Mouse (Mus musculus) myocyte (in vitro differentiated cells): ENCODE measurements around the gene Ets1. TPM values are rescaled to one million over a fixed set of nuclear protein-coding genes. Genes with fewer than 3 reads are reported as not detected.

ENCODE experiments used
- H3K27me3 ChIP-seq: one replicate; pipeline ENCODE4 v1.6.1; 2011; ENCODE audit not compliant: control insufficient read depth, insufficient read depth, insufficient read length
- H3K36me3 ChIP-seq: one replicate; pipeline ENCODE4 v1.6.1; 2011; ENCODE audit not compliant: control insufficient read depth, insufficient read depth
- H3K4me2 ChIP-seq: one replicate; pipeline ENCODE4 v1.6.1; 2011; ENCODE audit warnings: low read depth, control low read depth
- H3K4me3 ChIP-seq: one replicate; pipeline ENCODE4 v1.5.1; 2011; ENCODE audit warnings: mild to moderate bottlenecking, control low read depth, moderate library complexity
- H3K79me2 ChIP-seq: one replicate; pipeline ENCODE4 v1.6.1; 2011; ENCODE audit not compliant: control insufficient read depth, insufficient read depth
- H3ac ChIP-seq: one replicate; pipeline ENCODE4 v1.6.1; 2011; ENCODE audit not compliant: control insufficient read depth, insufficient read length
- CEBPB ChIP-seq: IDR thresholded peaks from 2 replicates; pipeline ENCODE4 v1.6.1; 2011; ENCODE audit warnings: mild to moderate bottlenecking, moderate library complexity; ENCODE audit not compliant: poor library complexity, insufficient read depth, severe bottlenecking
- E2F4 ChIP-seq: IDR thresholded peaks from one replicate; pipeline ENCODE4 v1.6.1; 2011; ENCODE audit warnings: mild to moderate bottlenecking, control low read depth, moderate library complexity; ENCODE audit not compliant: insufficient read depth
- MAX ChIP-seq: IDR thresholded peaks from one replicate; pipeline ENCODE4 v1.6.1; 2011; ENCODE audit warnings: low read depth, mild to moderate bottlenecking, control low read depth
- MYOD1 ChIP-seq, 3 experiments: IDR thresholded peaks; one replicate each; pipeline ENCODE4 v1.6.1; 2011; ENCODE audit warnings: control low read depth in 2 of 3, low read depth in 2 of 3, mild to moderate bottlenecking in 2 of 3, moderate library complexity in 1 of 3; ENCODE audit not compliant: insufficient read length in 2 of 3, control insufficient read depth in 1 of 3
- MYOG ChIP-seq, 3 experiments: IDR thresholded peaks; one replicate each; pipeline ENCODE4 v1.6.1; 2011; ENCODE audit warnings: control low read depth in 2 of 3, low read depth in 2 of 3, mild to moderate bottlenecking in 2 of 3; ENCODE audit not compliant: insufficient read length in 2 of 3, control insufficient read depth in 1 of 3, insufficient read depth in 1 of 3
- POLR2A ChIP-seq: IDR thresholded peaks from one replicate; pipeline ENCODE4 v1.6.1; 2011; ENCODE audit warnings: low read depth, mild to moderate bottlenecking, control low read depth, moderate library complexity; ENCODE audit not compliant: insufficient read length
- POLR2AphosphoS2 ChIP-seq: IDR thresholded peaks from one replicate; pipeline ENCODE4 v1.6.1; 2011; ENCODE audit warnings: low read depth, control low read depth; ENCODE audit not compliant: insufficient read length
- REST ChIP-seq: IDR thresholded peaks from one replicate; pipeline ENCODE4 v1.6.1; 2011; ENCODE audit warnings: mild to moderate bottlenecking, control low read depth, moderate library complexity; ENCODE audit not compliant: insufficient read depth, insufficient read length
- SRF ChIP-seq: IDR thresholded peaks from one replicate; pipeline ENCODE4 v1.6.1; 2011; ENCODE audit warnings: low read depth; ENCODE audit not compliant: control insufficient read depth, insufficient read length
- TCF12 ChIP-seq: IDR thresholded peaks from one replicate; pipeline ENCODE4 v1.6.1; 2011; ENCODE audit warnings: mild to moderate bottlenecking, control low read depth; ENCODE audit not compliant: poor library complexity, insufficient read depth, severe bottlenecking
- TCF3 ChIP-seq: IDR thresholded peaks from one replicate; pipeline ENCODE4 v1.6.1; 2011; ENCODE audit warnings: low read depth, control low read depth; ENCODE audit not compliant: insufficient read length
- USF1 ChIP-seq: IDR thresholded peaks from one replicate; pipeline ENCODE4 v1.6.1; 2011; ENCODE audit warnings: low read depth, mild to moderate bottlenecking, control low read depth, moderate library complexity
- polyA plus RNA-seq: library from polyadenylated mRNA; unstranded; fragments of >200 nt; fragmentation: generic; extraction: Trizol; gene quantifications from one replicate; pipeline ENCODE4 v1.2.1, GENCODE M21; 2012; ENCODE audit warnings: missing spikeins

Ets1 gene
- polyA plus RNA-seq, 1 experiment = 5.4 TPM

DNA sequence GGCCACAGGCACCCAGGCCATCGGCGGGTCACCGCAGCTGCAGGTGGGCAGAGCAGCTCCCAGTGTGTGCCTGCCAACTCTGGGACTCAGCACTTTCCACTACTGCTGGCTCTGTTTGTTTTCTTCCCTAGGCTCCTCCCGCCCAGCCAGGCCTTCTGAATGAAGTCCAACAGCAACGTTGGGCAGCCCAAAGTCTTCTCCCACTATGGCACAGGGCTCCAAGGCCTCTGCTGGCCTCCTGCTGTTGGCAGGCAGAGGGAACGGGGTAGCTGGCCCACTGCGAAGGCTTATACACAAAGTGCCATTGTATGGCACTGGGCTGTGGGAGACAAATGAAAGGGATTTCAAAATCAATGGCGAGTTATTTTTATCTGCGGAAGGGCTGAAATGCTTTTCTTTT lies 128.4 kb downstream of the Ets1 start:
- TF ChIP-seq USF1 = no peak
- TF ChIP-seq MAX = no peak
- no peak for TF ChIP-seq TCF3
- TF ChIP-seq POLR2A = no peak
- TF ChIP-seq SRF = no peak
- no peak for TF ChIP-seq MYOD1 (IDR thresholded peaks at IDR 0.05; ENCODE audit: control insufficient read depth in 1 of 3, insufficient read length in 2 of 3, low read depth in 2 of 3)
- TF ChIP-seq MYOG (IDR thresholded peaks at IDR 0.05; ENCODE audit: control insufficient read depth in 1 of 3, insufficient read depth in 1 of 3, insufficient read length in 2 of 3, low read depth in 2 of 3) = no peak
- TF ChIP-seq POLR2AphosphoS2 = no peak
- TF ChIP-seq CEBPB = no peak
- TF ChIP-seq E2F4 = no peak
- no peak for TF ChIP-seq TCF12
- TF ChIP-seq REST = no peak
- no peaks in the 10 kb centered on the region for H3K27me3 ChIP-seq
- no peak overlapping the region for H3ac ChIP-seq
- H3K4me2 ChIP-seq = no peak overlapping the region
- H3K4me3 ChIP-seq = no peak overlapping the region
- H3K79me2 ChIP-seq = no peaks in the 10 kb centered on the region
- no peaks in the 10 kb centered on the region for H3K36me3 ChIP-seq

DNA sequence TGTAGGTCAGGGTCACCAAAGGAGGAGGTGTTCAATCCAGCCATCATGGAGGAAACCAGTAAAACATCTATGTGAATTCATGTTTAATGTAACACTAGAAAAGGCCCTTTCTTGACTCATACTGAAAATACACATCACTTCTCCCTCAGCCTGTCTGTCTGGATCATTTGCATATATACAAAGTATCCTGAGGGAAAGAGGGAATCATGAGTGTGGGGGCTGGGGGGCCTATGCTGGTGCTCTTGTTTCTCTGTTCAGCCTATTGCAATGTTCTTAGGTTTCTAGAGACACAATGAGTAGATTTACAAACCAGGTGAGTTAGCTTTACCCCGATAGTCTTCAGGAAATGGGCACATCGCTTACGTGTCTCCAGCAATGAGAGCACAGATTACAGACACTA lies 129.1 kb downstream of the Ets1 start:
- Histone ChIP-seq H3K79me2 (no peaks in the 10 kb centered on the region), H3ac (no peak overlapping the region), H3K36me3 (no peaks in the 10 kb centered on the region), H3K4me2 (no peak overlapping the region), H3K27me3 (no peaks in the 10 kb centered on the region), H3K4me3 (no peak overlapping the region)
- TF ChIP-seq TCF12 (no peak), MAX (no peak), REST (no peak), E2F4 (no peak), TCF3 (no peak), USF1 (no peak), POLR2A (no peak), POLR2AphosphoS2 (no peak), MYOG (IDR thresholded peaks at IDR 0.05; ENCODE audit: control insufficient read depth in 1 of 3, insufficient read depth in 1 of 3, insufficient read length in 2 of 3, low read depth in 2 of 3) (no peak), CEBPB (no peak), SRF (no peak), MYOD1 (IDR thresholded peaks at IDR 0.05; ENCODE audit: control insufficient read depth in 1 of 3, insufficient read length in 2 of 3, low read depth in 2 of 3) (no peak)

DNA sequence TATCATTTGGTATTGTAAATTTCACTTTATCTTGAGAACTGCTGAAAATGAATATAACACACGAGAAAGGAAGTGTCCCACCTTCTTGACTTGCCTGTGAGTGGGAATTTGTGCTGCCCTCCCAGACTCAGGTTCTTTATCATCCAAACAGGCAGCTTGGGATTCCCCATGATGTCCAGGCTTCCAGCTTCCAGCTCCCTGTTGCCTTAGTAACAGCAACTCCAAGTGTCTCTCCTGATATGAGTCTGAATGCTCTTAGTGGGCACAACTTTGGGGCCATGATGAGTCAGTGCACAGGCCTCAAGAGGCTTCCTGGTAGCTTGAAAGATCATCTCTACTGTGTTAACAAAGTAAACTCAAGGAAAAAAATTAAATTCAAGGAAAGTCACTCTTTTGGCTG lies 142.8 kb downstream of the Ets1 start:
- Histone ChIP-seq H3K36me3 (no peaks in the 10 kb centered on the region), H3K79me2 (no peaks in the 10 kb centered on the region), H3K4me2 (no peak overlapping the region), H3K27me3 (no peaks in the 10 kb centered on the region), H3K4me3 (no peak overlapping the region), H3ac (no peak overlapping the region)
- no peak for TF ChIP-seq POLR2AphosphoS2
- no peak for TF ChIP-seq MYOD1 (IDR thresholded peaks at IDR 0.05; ENCODE audit: control insufficient read depth in 1 of 3, insufficient read length in 2 of 3, low read depth in 2 of 3)
- TF ChIP-seq REST = no peak

DNA sequence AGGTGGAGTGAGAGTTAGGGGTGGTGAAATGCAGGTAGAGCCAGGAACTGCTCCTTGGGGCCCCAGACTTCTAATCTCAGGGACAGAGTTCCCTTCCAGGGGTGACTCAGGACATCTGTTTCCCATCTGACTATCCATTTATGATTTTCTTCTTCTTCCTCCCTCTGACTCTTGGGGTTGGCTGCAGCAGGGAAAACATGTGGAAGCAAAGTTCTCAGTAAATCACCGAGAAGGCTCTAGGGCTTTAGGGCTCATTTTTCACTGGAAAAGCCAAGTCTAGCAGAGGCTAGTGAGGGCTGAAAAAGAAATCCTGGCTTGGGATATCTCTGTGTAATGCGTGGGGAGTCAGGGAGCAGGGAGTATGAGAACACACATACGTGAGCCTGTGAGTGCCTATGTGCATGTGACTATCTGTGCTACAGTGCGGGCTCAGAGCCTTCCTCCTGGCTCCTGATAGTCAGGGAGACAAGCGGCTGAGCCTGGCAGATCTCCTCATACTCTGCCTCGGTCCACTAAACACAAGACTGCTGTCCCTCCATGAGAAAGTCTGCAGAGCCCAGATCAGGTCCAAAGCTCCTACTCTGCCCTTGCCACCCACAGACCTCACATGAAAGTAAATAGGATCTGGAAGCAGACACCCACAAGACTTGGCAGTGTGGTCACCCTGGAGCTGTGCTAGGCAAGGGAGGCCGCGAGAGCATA lies 146.5 kb downstream of the Ets1 start:
- Histone ChIP-seq H3K4me2 (no peak overlapping the region), H3K36me3 (no peaks in the 10 kb centered on the region), H3K79me2 (no peaks in the 10 kb centered on the region), H3ac (no peak overlapping the region), H3K27me3 (no peaks in the 10 kb centered on the region), H3K4me3 (no peak overlapping the region)
- no peak for TF ChIP-seq TCF3
- no peak for TF ChIP-seq POLR2AphosphoS2
- TF ChIP-seq REST = no peak
- TF ChIP-seq MYOG (IDR thresholded peaks at IDR 0.05; ENCODE audit: control insufficient read depth in 1 of 3, insufficient read depth in 1 of 3, insufficient read length in 2 of 3, low read depth in 2 of 3) = no peak
- no peak for TF ChIP-seq USF1
- TF ChIP-seq TCF12 = no peak
- no peak for TF ChIP-seq CEBPB
- no peak for TF ChIP-seq POLR2A
- TF ChIP-seq MYOD1 (IDR thresholded peaks at IDR 0.05; ENCODE audit: control insufficient read depth in 1 of 3, insufficient read length in 2 of 3, low read depth in 2 of 3) = no peak
- no peak for TF ChIP-seq MAX
- TF ChIP-seq SRF = no peak
- TF ChIP-seq E2F4 = no peak

DNA sequence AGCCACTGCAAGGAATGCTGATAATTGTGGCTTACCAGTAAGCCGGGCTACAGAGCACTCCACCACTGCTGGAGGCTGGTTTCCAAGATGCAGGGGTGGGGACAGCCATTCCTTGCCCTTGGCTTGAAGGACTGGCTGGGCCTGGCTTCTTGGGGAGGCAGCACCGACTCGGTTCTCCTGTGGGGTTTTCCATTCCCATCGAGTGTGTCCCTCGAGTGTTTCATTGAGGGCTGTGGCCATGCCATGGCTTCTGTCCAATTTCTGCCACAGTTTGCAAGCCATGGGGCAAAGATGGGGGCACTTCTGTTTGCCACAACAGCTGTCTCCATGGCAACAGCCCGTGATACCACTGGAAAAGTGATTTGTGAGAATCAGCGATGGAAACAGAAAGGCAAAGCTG lies 151.1 kb downstream of the Ets1 start:
- H3ac ChIP-seq = no peak overlapping the region
- H3K27me3 ChIP-seq = no peaks in the 10 kb centered on the region
- H3K4me2 ChIP-seq = peak overlapping the region; percentile 36
- no peak overlapping the region for H3K4me3 ChIP-seq
- H3K36me3 ChIP-seq = no peaks in the 10 kb centered on the region
- no peak for TF ChIP-seq TCF3
- TF ChIP-seq CEBPB = no peak
- TF ChIP-seq MAX = no peak
- TF ChIP-seq MYOD1 (IDR thresholded peaks at IDR 0.05; ENCODE audit: control insufficient read depth in 1 of 3, insufficient read length in 2 of 3, low read depth in 2 of 3) = no peak
- no peak for TF ChIP-seq E2F4
- TF ChIP-seq MYOG (IDR thresholded peaks at IDR 0.05; ENCODE audit: control insufficient read depth in 1 of 3, insufficient read depth in 1 of 3, insufficient read length in 2 of 3, low read depth in 2 of 3) = no peak
- no peak for TF ChIP-seq USF1
- TF ChIP-seq REST = no peak
- TF ChIP-seq POLR2AphosphoS2 = no peak
- TF ChIP-seq SRF = no peak
- TF ChIP-seq TCF12 = no peak
- TF ChIP-seq POLR2A = no peak
- H3K79me2 ChIP-seq = no peaks in the 10 kb centered on the region
